Mouse (Mus musculus) 3134 (cell line): ENCODE results near the gene Dcx.

Experiments used
- DNase-seq: peaks from one replicate; pipeline ENCODE4 v3.0.0-alpha.2; 2011; ENCODE audit warnings: low spot score; ENCODE audit not compliant: insufficient read length; ENCODE audit errors: extremely low read depth

Dcx gene

DNA sequence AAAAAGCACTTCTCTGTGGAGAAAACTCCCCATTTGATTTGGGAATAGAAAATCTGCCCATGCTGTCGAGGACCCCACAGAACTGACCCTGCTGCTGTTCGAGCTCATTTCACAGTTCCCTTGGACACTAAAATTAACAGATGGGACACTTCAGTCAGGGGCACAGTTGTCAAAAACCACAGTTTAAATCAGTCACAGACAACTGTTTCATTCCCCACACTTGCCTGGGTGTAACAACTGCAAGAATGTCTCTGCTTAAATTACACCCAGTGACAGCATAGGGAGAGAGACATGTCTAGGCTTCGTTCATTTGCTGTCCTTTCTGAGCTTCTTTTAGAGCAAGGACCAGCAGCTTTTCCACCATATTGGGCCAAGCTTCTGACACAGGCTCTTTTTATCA, 86.5 kb downstream of the Dcx start:
- no peak for DNase-seq

DNA sequence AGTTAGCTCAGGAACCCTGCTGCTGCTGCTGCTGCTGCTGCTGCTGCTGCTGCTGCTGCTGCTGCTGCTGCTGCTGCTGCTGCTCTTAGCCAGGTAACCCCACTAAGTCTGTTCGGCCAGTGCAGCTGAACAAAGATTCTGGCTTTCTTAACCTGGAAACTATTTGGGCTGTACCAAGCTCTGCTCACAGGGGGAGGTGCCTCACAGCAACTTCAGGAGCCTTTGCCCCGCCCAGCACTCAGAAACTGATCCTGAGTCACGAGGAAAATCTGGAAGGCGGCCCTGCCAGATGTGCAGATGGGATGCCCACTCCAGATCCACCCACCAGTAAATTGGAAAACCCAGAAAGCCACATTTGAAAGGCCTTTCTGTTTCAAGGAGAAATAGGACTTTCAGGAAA, 105.9 kb downstream of the Dcx start, which contains the start of gene Capn6:
TSS of gene Capn6 (minus strand) at position 203 of the 400 bp plus-strand sequence.
- DNase-seq, result peak; percentile 45

DNA sequence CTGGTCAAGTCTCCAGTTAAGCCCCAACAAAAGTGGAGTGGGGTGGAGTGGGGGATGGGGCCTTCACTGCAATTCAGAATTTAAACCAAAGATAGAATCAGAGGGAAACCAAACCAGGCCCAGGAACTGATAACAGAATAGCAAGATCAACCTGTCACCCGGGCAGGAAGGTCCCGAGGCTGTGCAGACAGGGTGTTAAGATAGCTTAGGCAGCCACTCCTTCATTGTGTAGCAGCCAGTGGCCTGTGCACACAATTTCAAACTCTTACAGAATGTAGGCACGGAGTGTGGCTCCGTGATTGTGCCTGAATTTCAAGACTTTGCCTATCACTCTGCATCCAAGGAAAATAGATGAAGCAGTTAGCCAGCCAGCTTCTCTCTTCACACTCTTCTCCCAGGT, 106.6 kb downstream of the Dcx start:
- no peak for DNase-seq

DNA sequence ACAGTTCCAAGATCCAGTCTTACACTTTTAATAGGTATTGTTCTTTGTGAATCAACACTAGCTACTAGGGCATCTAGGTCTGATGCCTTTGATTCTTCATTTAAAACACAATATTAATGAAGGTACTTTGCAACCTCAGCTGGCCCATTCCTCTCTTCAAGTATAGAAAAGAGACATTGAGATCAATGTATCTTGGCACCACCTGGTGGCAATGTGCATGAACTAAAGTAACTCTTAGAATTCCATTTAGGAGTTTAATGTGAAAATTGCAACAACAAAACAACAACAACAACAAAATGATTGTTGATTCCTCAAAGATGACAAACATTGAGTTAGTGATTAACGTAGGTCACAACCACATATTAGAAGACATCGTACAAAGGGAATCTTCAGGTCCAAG, 114.2 kb downstream of the Dcx start:
- DNase-seq, result no peak

GRCm38 (mm10) chrX:143815948-143816347, 117.2 kb downstream of the Dcx start:
- DNase-seq, result no peak
